Mouse (Mus musculus) forebrain, embryonic 16.5 days (tissue): Measurements from ENCODE around the gene Cnnm3. TPM values are rescaled to one million over a fixed set of nuclear protein-coding genes. Genes with fewer than 3 reads are reported as not detected.

Experiments used
- ATAC-seq: fragments of 200-750 bp; cut with Nextera tagmentation; 2 replicates; pipeline ENCODE4 v1.8.0; 2017; ENCODE audit warnings: mild to moderate bottlenecking, moderate library complexity
- H3K27ac ChIP-seq: fragments of 300-500 bp; sonication (generic); 2 replicates; pipeline ENCODE4 v1.5.1; 2014; ENCODE audit warnings: low read length, control low read depth
- H3K27me3 ChIP-seq: fragments of 300-500 bp; sonication (generic); replicated peaks from 2 replicates; pipeline ENCODE4 v1.6.1; 2014; ENCODE audit warnings: low read length; ENCODE audit not compliant: control insufficient read depth, insufficient read depth
- H3K36me3 ChIP-seq: fragments of 300-500 bp; sonication (generic); 2 replicates; pipeline ENCODE4 v1.6.1; 2014; ENCODE audit not compliant: control insufficient read depth, insufficient read depth
- H3K4me1 ChIP-seq: fragments of 300-500 bp; sonication (generic); replicated peaks from 2 replicates; pipeline ENCODE4 v1.6.1; 2014; ENCODE audit warnings: low read length; ENCODE audit not compliant: control insufficient read depth, insufficient read depth
- H3K4me2 ChIP-seq: fragments of 300-500 bp; sonication (generic); 2 replicates; pipeline ENCODE4 v1.6.1; 2014; ENCODE audit warnings: mild to moderate bottlenecking, low read length, control low read depth
- H3K4me3 ChIP-seq: fragments of 300-500 bp; sonication (generic); replicated peaks from 2 replicates; pipeline ENCODE4 v1.5.1; 2014; ENCODE audit warnings: mild to moderate bottlenecking, low read length, control low read depth
- H3K9ac ChIP-seq: fragments of 300-500 bp; sonication (generic); replicated peaks from 2 replicates; pipeline ENCODE4 v1.6.1; 2014; ENCODE audit warnings: low read depth, low read length, control low read depth
- H3K9me3 ChIP-seq: fragments of 300-500 bp; sonication (generic); 2 replicates; pipeline ENCODE4 v1.6.1; 2016; ENCODE audit warnings: low read length; ENCODE audit not compliant: control insufficient read depth
- whole genome bisulfite sequencing: fragments of 180-500 bp; shearing (Covaris S2); extraction: QIAGEN DNeasy Blood & Tissue Kit; methylation state at CpG from one replicate; pipeline ENCODE4 v1.1.7; 2014; 5-methylcytosine and 5-hydroxymethylcytosine counted together
- polyA plus RNA-seq: library from polyadenylated mRNA; unstranded; fragments of >200 nt; fragmentation: Nextera tagmentation; extraction: Ambion mirVana; gene quantifications from 2 replicates; pipeline ENCODE4 v1.2.1, GENCODE M21; 2015

The Cnnm3 gene
- 4.8 and 5.8 TPM in 2 replicates for polyA plus RNA-seq

DNA sequence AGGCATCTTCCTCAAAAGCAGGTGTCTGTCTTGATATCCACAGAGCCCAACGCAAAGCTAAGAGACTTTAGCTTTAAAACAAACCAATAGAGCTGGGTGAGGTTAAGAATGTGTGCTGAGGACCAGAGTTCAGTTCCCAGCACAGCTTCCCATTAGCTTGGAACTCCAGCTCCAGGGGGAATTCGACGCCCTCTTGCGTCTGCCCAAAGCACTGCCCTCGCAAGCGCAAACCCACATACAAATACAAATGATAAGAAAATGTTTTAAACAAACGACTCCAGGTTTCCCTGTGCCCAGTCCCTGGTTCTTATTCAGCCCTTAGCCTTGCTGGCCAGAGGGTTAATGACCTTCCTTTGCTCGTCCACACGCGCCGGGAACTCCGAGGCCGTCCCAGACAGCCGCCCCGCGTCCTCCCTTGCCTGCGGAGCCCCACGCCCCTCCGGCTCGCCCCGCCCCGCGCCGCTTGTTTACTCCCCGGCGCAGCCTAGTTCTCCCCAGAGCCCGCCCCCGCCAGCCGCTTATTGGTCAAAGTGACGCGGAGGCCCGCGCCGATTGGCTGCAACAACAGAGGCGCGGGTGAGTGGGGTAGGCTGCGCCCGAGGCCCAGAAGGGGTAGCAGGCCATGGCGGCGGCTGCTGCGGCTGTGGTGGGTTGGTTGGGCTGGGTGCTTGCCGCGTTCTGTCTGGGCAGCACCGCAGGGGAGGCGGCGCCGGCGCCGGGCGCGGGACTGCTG lies at the start of gene Cnnm3:
Gene Cnnm3, plus strand, starts transcription at position 579 of the 733 bp plus-strand sequence.
- WGBS, result 1% methylated on average over 51 of the region's 51 CpGs
- Histone ChIP-seq H3K4me1 (peaks cover 31% of the 10 kb centered on the region), H3K4me2 (peak within 1 kb of the TSS; percentile 96), H3K4me3 (peak within 1 kb of the TSS; percentile 91), H3K27me3 (no peaks in the 10 kb centered on the region), H3K9me3 (no peaks in the 10 kb centered on the region), H3K27ac (peak within 1 kb of the TSS; percentile 99), H3K9ac (peak within 1 kb of the TSS; percentile 86), H3K36me3 (no peaks in the 10 kb centered on the region)
- ATAC-seq, result peak; percentile 99

- Histone ChIP-seq H3K9me3 (no peaks in the 10 kb centered on the region), H3K4me1 (peaks cover under 1% of the 10 kb centered on the region; the same call in 1 of the 2 replicates), H3K4me2 (no peak overlapping the region), H3K4me3 (no peak overlapping the region), H3K36me3 (no peaks in the 10 kb centered on the region), H3K27me3 (no peaks in the 10 kb centered on the region), H3K27ac (no peak overlapping the region), H3K9ac (no peak overlapping the region)
- ATAC-seq, result no peak
- 84% methylated on average over 4 of the region's 4 CpGs for WGBS
These were observed 46.0 kb upstream of the Cnnm3 start for GRCm38 (mm10) chr1:36465641-36466160.

- H3K4me3 ChIP-seq, result no peak overlapping the region
- peaks cover 11% of the 10 kb centered on the region for H3K4me1 ChIP-seq
- no peaks in the 10 kb centered on the region for H3K9me3 ChIP-seq
- H3K27ac ChIP-seq, result no peak overlapping the region
- ATAC-seq, result no peak
- no peak overlapping the region for H3K4me2 ChIP-seq
- WGBS, result 50% methylated on average over 5 of the region's 5 CpGs
- no peak overlapping the region for H3K9ac ChIP-seq
- no peaks in the 10 kb centered on the region for H3K27me3 ChIP-seq
- H3K36me3 ChIP-seq, result no peaks in the 10 kb centered on the region
These were observed 44.2 kb upstream of the Cnnm3 start for GRCm38 (mm10) chr1:36467446-36467845.

GRCm38 (mm10) chr1:36469811-36470444 lies 41.7 kb upstream of the Cnnm3 start:
- Histone ChIP-seq H3K4me2 (no peak overlapping the region), H3K9me3 (no peaks in the 10 kb centered on the region), H3K36me3 (no peaks in the 10 kb centered on the region), H3K4me3 (no peak overlapping the region), H3K27ac (no peak overlapping the region), H3K9ac (no peak overlapping the region), H3K27me3 (no peaks in the 10 kb centered on the region), H3K4me1 (peaks cover 32% of the 10 kb centered on the region)
- WGBS, result 58% methylated on average over 2 of the region's 2 CpGs
- no peak for ATAC-seq

- Histone ChIP-seq H3K9me3 (no peaks in the 10 kb centered on the region), H3K4me2 (peak within 1 kb of the TSS; percentile 75), H3K9ac (peak within 1 kb of the TSS; percentile 66), H3K36me3 (no peaks in the 10 kb centered on the region), H3K4me3 (peak within 1 kb of the TSS; percentile 54), H3K27ac (0 out of 2 replicates have a peak within 1 kb of the TSS, but pooled peaks have one; percentile 9), H3K4me1 (peaks cover 43% of the 10 kb centered on the region), H3K27me3 (no peaks in the 10 kb centered on the region)
- WGBS, result under 1% methylated on average over 46 of the region's 98 CpGs
- peak; percentile 91 for ATAC-seq
These were observed 40.2 kb upstream of the Cnnm3 start, which contains the start of gene Cnnm4 for GRCm38 (mm10) chr1:36471181-36472105. Gene Cnnm4, plus strand, starts transcription at chr1:36471620.

DNA sequence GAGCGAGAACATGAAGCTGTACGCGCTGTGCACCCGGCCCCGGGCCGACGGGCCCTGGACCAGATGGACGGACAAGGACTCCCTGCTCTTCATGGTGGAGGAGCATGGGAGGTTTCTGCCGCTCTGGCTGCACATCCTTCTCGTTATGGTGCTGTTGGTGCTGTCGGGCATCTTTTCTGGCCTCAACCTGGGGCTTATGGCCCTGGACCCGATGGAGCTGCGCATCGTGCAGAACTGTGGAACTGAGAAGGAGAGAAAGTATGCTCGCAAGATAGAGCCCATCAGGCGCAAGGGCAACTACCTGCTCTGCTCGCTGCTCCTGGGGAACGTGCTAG lies 39.6 kb upstream of the Cnnm3 start:
- no peak; the same call in 1 of the 2 replicates for ATAC-seq
- Histone ChIP-seq H3K9me3 (no peaks in the 10 kb centered on the region), H3K4me2 (peak overlapping the region; percentile 75), H3K27ac (no peak overlapping the region), H3K4me1 (peaks cover 43% of the 10 kb centered on the region), H3K36me3 (no peaks in the 10 kb centered on the region), H3K27me3 (no peaks in the 10 kb centered on the region), H3K9ac (peak overlapping the region; percentile 66), H3K4me3 (peak overlapping the region; percentile 54)
- 13% methylated on average over 18 of the region's 18 CpGs for WGBS

DNA sequence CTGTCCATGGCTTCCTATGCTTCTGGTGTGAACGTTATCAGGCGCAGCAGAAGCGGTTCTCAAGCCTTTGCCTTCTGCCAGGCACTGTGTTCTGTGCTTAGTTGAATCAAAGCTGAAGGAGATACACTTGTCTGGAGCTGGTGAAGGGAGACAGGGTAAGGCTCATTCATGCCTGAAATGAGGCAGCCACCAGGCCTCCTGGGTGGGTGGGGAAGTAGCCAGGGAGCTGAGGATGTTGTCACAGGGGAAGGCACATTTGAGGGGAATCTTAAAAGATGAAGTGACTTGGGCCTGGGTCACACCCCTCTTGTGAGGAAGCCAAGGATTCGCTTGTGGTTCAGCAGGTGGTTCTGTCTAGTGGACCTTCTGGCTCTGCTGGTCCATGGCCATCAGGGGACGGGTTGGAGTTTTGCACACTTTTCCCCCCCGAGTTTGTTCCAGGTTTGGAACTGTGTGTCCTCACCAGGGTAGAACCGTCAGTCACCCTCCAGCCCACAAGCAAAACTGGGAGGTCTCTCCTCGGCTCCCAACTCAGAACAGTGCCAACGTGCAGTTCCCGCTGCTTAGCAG lies 38.4 kb upstream of the Cnnm3 start:
- Histone ChIP-seq H3K4me3 (no peak overlapping the region), H3K27me3 (no peaks in the 10 kb centered on the region), H3K4me1 (peaks cover 47% of the 10 kb centered on the region), H3K27ac (no peak overlapping the region), H3K4me2 (peak overlapping the region; percentile 23), H3K36me3 (no peaks in the 10 kb centered on the region), H3K9me3 (no peaks in the 10 kb centered on the region), H3K9ac (no peak overlapping the region)
- WGBS, result 78% methylated on average over 10 of the region's 10 CpGs
- no peak for ATAC-seq

- Histone ChIP-seq H3K27me3 (no peaks in the 10 kb centered on the region), H3K9ac (no peak overlapping the region), H3K36me3 (no peaks in the 10 kb centered on the region), H3K27ac (no peak overlapping the region), H3K4me1 (peaks cover 47% of the 10 kb centered on the region), H3K4me3 (no peak overlapping the region), H3K9me3 (no peaks in the 10 kb centered on the region), H3K4me2 (peak overlapping the region; percentile 28)
- no peak for ATAC-seq
- WGBS, result 66% methylated on average over 3 of the region's 3 CpGs
These were observed 37.0 kb upstream of the Cnnm3 start for GRCm38 (mm10) chr1:36474646-36475045.
